Mouse (Mus musculus): ENCODE data around the gene Prr7. TPM values are rescaled to one million over a fixed set of nuclear protein-coding genes. Genes with fewer than 3 reads are reported as not detected.
A peak's percentile ranks its signal among the peaks of the same experiment; 100 is the strongest.
"Not testable (repeated sequence)": the region's sequence is repeated elsewhere in the genome, so short reads cannot be mapped to it uniquely, and the experiment has no call there.

The Prr7 gene
- polyA plus RNA-seq, 1 experiment from 2014 or later: 6.7 TPM

GRCm38 (mm10) chr13:55429226-55429888, 34.7 kb upstream of the Prr7 start:
- DNase-seq (ENCODE audit: low spot score): no peak
- WGBS: 80% methylated on average over 12 of the region's 12 CpGs
- Histone ChIP-seq H3K36me3 (ENCODE audit: control insufficient read depth, insufficient read depth, low read length) (no peaks in the 10 kb centered on the region), H3K4me2 (ENCODE audit: low read length) (no peak overlapping the region), H3K27me3 (replicated peaks; ENCODE audit: control insufficient read depth, insufficient read depth, low read length) (no peaks in the 10 kb centered on the region), H3K9me3 (replicated peaks; ENCODE audit: control insufficient read depth, low read length) (no peaks in the 10 kb centered on the region), H3K4me3 (ENCODE audit: low read depth, low read length) (no peak overlapping the region), H3K27ac (ENCODE audit: low read depth, low read length) (no peak overlapping the region), H3K4me1 (ENCODE audit: control insufficient read depth, insufficient read depth, low read length) (no peaks in the 10 kb centered on the region), H3K9ac (ENCODE audit: low read length) (no peak overlapping the region)
- no peak for ATAC-seq

- H3K4me2 ChIP-seq (ENCODE audit: low read length): no peak overlapping the region
- H3K27ac ChIP-seq (ENCODE audit: low read depth, low read length): no peak overlapping the region
- H3K9ac ChIP-seq (ENCODE audit: low read length): no peak overlapping the region
- H3K4me1 ChIP-seq (ENCODE audit: control insufficient read depth, insufficient read depth, low read length): no peaks in the 10 kb centered on the region
- H3K9me3 ChIP-seq (replicated peaks; ENCODE audit: control insufficient read depth, low read length): no peaks in the 10 kb centered on the region
- no peaks in the 10 kb centered on the region for H3K27me3 ChIP-seq (replicated peaks; ENCODE audit: control insufficient read depth, insufficient read depth, low read length)
- H3K36me3 ChIP-seq (ENCODE audit: control insufficient read depth, insufficient read depth, low read length): no peaks in the 10 kb centered on the region
- DNase-seq (ENCODE audit: low spot score) (no peak), ATAC-seq (no peak)
- H3K4me3 ChIP-seq (ENCODE audit: low read depth, low read length): no peak overlapping the region
- WGBS: 75% methylated on average over 2 of the region's 2 CpGs
These were observed 33.5 kb upstream of the Prr7 start for GRCm38 (mm10) chr13:55430566-55430965.

- H3K9ac ChIP-seq (ENCODE audit: low read length): no peak overlapping the region
- H3K4me1 ChIP-seq (ENCODE audit: control insufficient read depth, insufficient read depth, low read length): no peaks in the 10 kb centered on the region
- H3K36me3 ChIP-seq (ENCODE audit: control insufficient read depth, insufficient read depth, low read length): no peaks in the 10 kb centered on the region
- no peak overlapping the region for H3K4me2 ChIP-seq (ENCODE audit: low read length)
- H3K27ac ChIP-seq (ENCODE audit: low read depth, low read length): no peak overlapping the region
- H3K9me3 ChIP-seq (replicated peaks; ENCODE audit: control insufficient read depth, low read length): no peaks in the 10 kb centered on the region
- WGBS: 81% methylated on average over 10 of the region's 10 CpGs
- H3K4me3 ChIP-seq (ENCODE audit: low read depth, low read length): no peak overlapping the region
- ATAC-seq: no peak
- no peak for DNase-seq (ENCODE audit: low spot score)
- H3K27me3 ChIP-seq (replicated peaks; ENCODE audit: control insufficient read depth, insufficient read depth, low read length): no peaks in the 10 kb centered on the region
These were observed 32.0 kb upstream of the Prr7 start for GRCm38 (mm10) chr13:55431889-55432685.

- not testable (repeated sequence) for ATAC-seq; H3K4me2 ChIP-seq (ENCODE audit: low read length); H3K4me3 ChIP-seq (ENCODE audit: low read depth, low read length); DNase-seq (ENCODE audit: low spot score); H3K4me1 ChIP-seq (ENCODE audit: control insufficient read depth, insufficient read depth, low read length); H3K27me3 ChIP-seq (replicated peaks; ENCODE audit: control insufficient read depth, insufficient read depth, low read length); H3K9me3 ChIP-seq (replicated peaks; ENCODE audit: control insufficient read depth, low read length); H3K27ac ChIP-seq (ENCODE audit: low read depth, low read length); H3K9ac ChIP-seq (ENCODE audit: low read length); H3K36me3 ChIP-seq (ENCODE audit: control insufficient read depth, insufficient read depth, low read length)
- WGBS: 94% methylated on average over 14 of the region's 15 CpGs
These were observed 26.9 kb upstream of the Prr7 start for GRCm38 (mm10) chr13:55437111-55437629.

- WGBS: 37% methylated on average over 9 of the region's 9 CpGs
- H3K27me3 ChIP-seq (replicated peaks; ENCODE audit: control insufficient read depth, insufficient read depth, low read length): no peaks in the 10 kb centered on the region
- H3K36me3 ChIP-seq (ENCODE audit: control insufficient read depth, insufficient read depth, low read length): no peaks in the 10 kb centered on the region
- no peaks in the 10 kb centered on the region for H3K9me3 ChIP-seq (replicated peaks; ENCODE audit: control insufficient read depth, low read length)
- peak overlapping the region; percentile 68 for H3K4me2 ChIP-seq (ENCODE audit: low read length)
- H3K4me3 ChIP-seq (ENCODE audit: low read depth, low read length): peak overlapping the region; percentile 86
- peak overlapping the region; percentile 72; the same call in 1 of the 2 replicates for H3K9ac ChIP-seq (ENCODE audit: low read length)
- peaks cover 11% of the 10 kb centered on the region for H3K4me1 ChIP-seq (ENCODE audit: control insufficient read depth, insufficient read depth, low read length)
- ATAC-seq (no peak), DNase-seq (ENCODE audit: low spot score) (no peak)
- H3K27ac ChIP-seq (ENCODE audit: low read depth, low read length): no peak overlapping the region
These were observed 20.2 kb upstream of the Prr7 start for GRCm38 (mm10) chr13:55443799-55444285.

GRCm38 (mm10) chr13:55444286-55444936, 19.7 kb upstream of the Prr7 start:
- no peak for DNase-seq (ENCODE audit: low spot score)

GRCm38 (mm10) chr13:55444937-55445315, 19.1 kb upstream of the Prr7 start, which contains the start of gene Grk6:
Gene Grk6 (plus strand): TSS chr13:55445072.
- peaks cover 11% of the 10 kb centered on the region for H3K4me1 ChIP-seq (ENCODE audit: control insufficient read depth, insufficient read depth, low read length)
- ATAC-seq: peak; percentile 97
- peak; percentile 100 for DNase-seq (ENCODE audit: low spot score)
- no peaks in the 10 kb centered on the region for H3K27me3 ChIP-seq (replicated peaks; ENCODE audit: control insufficient read depth, insufficient read depth, low read length)
- H3K4me3 ChIP-seq (ENCODE audit: low read depth, low read length): peak within 1 kb of the TSS; percentile 86
- peak within 1 kb of the TSS; percentile 93 for H3K27ac ChIP-seq (ENCODE audit: low read depth, low read length)
- H3K36me3 ChIP-seq (ENCODE audit: control insufficient read depth, insufficient read depth, low read length): peaks cover 2% of the 10 kb centered on the region; the same call in 1 of the 2 replicates
- WGBS: under 1% methylated on average over 32 of the region's 35 CpGs
- H3K9ac ChIP-seq (ENCODE audit: low read length): peak within 1 kb of the TSS; percentile 95
- peak within 1 kb of the TSS; percentile 83 for H3K4me2 ChIP-seq (ENCODE audit: low read length)
- no peaks in the 10 kb centered on the region for H3K9me3 ChIP-seq (replicated peaks; ENCODE audit: control insufficient read depth, low read length)

More at GRCm38 (mm10) chr13:55444286-55444936, 19.7 kb upstream of the Prr7 start:
- peak overlapping the region; percentile 72 for H3K9ac ChIP-seq (ENCODE audit: low read length)
- no peaks in the 10 kb centered on the region for H3K27me3 ChIP-seq (replicated peaks; ENCODE audit: control insufficient read depth, insufficient read depth, low read length)
- H3K27ac ChIP-seq (ENCODE audit: low read depth, low read length): peak overlapping the region; percentile 93
- peak; percentile 70 for ATAC-seq
- WGBS: 2% methylated on average over 33 of the region's 33 CpGs
- peak overlapping the region; percentile 86 for H3K4me3 ChIP-seq (ENCODE audit: low read depth, low read length)
- H3K36me3 ChIP-seq (ENCODE audit: control insufficient read depth, insufficient read depth, low read length): no peaks in the 10 kb centered on the region
- H3K4me1 ChIP-seq (ENCODE audit: control insufficient read depth, insufficient read depth, low read length): peaks cover 11% of the 10 kb centered on the region
- peak overlapping the region; percentile 68 for H3K4me2 ChIP-seq (ENCODE audit: low read length)
- H3K9me3 ChIP-seq (replicated peaks; ENCODE audit: control insufficient read depth, low read length): no peaks in the 10 kb centered on the region

- Histone ChIP-seq H3K4me2 (ENCODE audit: low read length) (peak overlapping the region; percentile 83), H3K27ac (ENCODE audit: low read depth, low read length) (peak overlapping the region; percentile 93), H3K36me3 (ENCODE audit: control insufficient read depth, insufficient read depth, low read length) (peaks cover 8% of the 10 kb centered on the region), H3K4me3 (ENCODE audit: low read depth, low read length) (peak overlapping the region; percentile 86), H3K9me3 (replicated peaks; ENCODE audit: control insufficient read depth, low read length) (no peaks in the 10 kb centered on the region), H3K4me1 (ENCODE audit: control insufficient read depth, insufficient read depth, low read length) (peaks cover 11% of the 10 kb centered on the region), H3K9ac (ENCODE audit: low read length) (peak overlapping the region; percentile 95), H3K27me3 (replicated peaks; ENCODE audit: control insufficient read depth, insufficient read depth, low read length) (no peaks in the 10 kb centered on the region)
- DNase-seq (ENCODE audit: low spot score) (no peak), ATAC-seq (no peak)
- under 1% methylated on average over 66 of the region's 66 CpGs for WGBS
These were observed 18.5 kb upstream of the Prr7 start for GRCm38 (mm10) chr13:55445361-55446091.

Data from forebrain, embryonic 14.5 days (tissue).